Mouse (Mus musculus) T-helper 1 cell (primary cell): Measurements from ENCODE around the gene Fbxl3.

Experiments used
- in situ Hi-C: fragments of 300-600 bp; cut with MboI, MseI; formaldehyde crosslinking; loops from one replicate; pipeline ENCODE4 v1.15.1; 2025; ENCODE audit warnings: high pct_unique_total_duplicates

The Fbxl3 gene

GRCm38 (mm10) chr14:103099238-103099933 is at the start of gene Fbxl3:
Gene Fbxl3 (minus strand): TSS chr14:103099566.
- in situ Hi-C loops: no loop called here

- in situ Hi-C loops: loop anchor here (5.0 kb wide), 1 partner anchor 70 kb away; no protein-coding TSS in a partner anchor
Observed at GRCm38 (mm10) chr14:103131991-103132390, 32.6 kb upstream of the Fbxl3 start.

- in situ Hi-C loops: no loop called here
Observed at GRCm38 (mm10) chr14:103125756-103126155, 26.4 kb upstream of the Fbxl3 start.

GRCm38 (mm10) chr14:103114994-103115670 is 15.8 kb upstream of the Fbxl3 start:
- in situ Hi-C loops: no loop called here

- in situ Hi-C loops: no loop called here
Observed at GRCm38 (mm10) chr14:103112606-103113363, 13.4 kb upstream of the Fbxl3 start.

GRCm38 (mm10) chr14:103109971-103110370 is 10.6 kb upstream of the Fbxl3 start:
- in situ Hi-C loops: no loop called here

- in situ Hi-C loops: no loop called here
Observed at GRCm38 (mm10) chr14:103106301-103106700, 6.9 kb upstream of the Fbxl3 start.

GRCm38 (mm10) chr14:103102731-103103335 is 3.5 kb upstream of the Fbxl3 start:
- in situ Hi-C loops: no loop called here

GRCm38 (mm10) chr14:103102246-103102645 is 2.9 kb upstream of the Fbxl3 start:
- in situ Hi-C loops: no loop called here

GRCm38 (mm10) chr14:103101171-103101570 is 1.8 kb upstream of the Fbxl3 start:
- in situ Hi-C loops: no loop called here

- in situ Hi-C loops: no loop called here
Observed at GRCm38 (mm10) chr14:103100296-103100695, 930 bp upstream of the Fbxl3 start.

GRCm38 (mm10) chr14:103098587-103099235 is 655 bp downstream of the Fbxl3 start:
- in situ Hi-C loops: no loop called here

GRCm38 (mm10) chr14:103098213-103098586 is 1.2 kb downstream of the Fbxl3 start:
- in situ Hi-C loops: no loop called here

- in situ Hi-C loops: no loop called here
Observed at GRCm38 (mm10) chr14:103096621-103097020, 2.7 kb downstream of the Fbxl3 start.

- in situ Hi-C loops: no loop called here
Observed at GRCm38 (mm10) chr14:103095826-103096225, 3.5 kb downstream of the Fbxl3 start.

- in situ Hi-C loops: no loop called here
Observed at GRCm38 (mm10) chr14:103095036-103095435, 4.3 kb downstream of the Fbxl3 start.

GRCm38 (mm10) chr14:103093670-103094069 is 5.7 kb downstream of the Fbxl3 start:
- in situ Hi-C loops: no loop called here

GRCm38 (mm10) chr14:103093236-103093635 is 6.1 kb downstream of the Fbxl3 start:
- in situ Hi-C loops: no loop called here

GRCm38 (mm10) chr14:103088624-103089023 is 10.7 kb downstream of the Fbxl3 start:
- in situ Hi-C loops: no loop called here

GRCm38 (mm10) chr14:103087846-103088245 is 11.5 kb downstream of the Fbxl3 start:
- in situ Hi-C loops: no loop called here

- in situ Hi-C loops: no loop called here
Observed at GRCm38 (mm10) chr14:103086671-103087324, 12.6 kb downstream of the Fbxl3 start.
